Mouse (Mus musculus) midbrain, embryonic 16.5 days (tissue): ENCODE measurements around the gene Edaradd. TPM values are rescaled to one million over a fixed set of nuclear protein-coding genes. Genes with fewer than 3 reads are reported as not detected.

ENCODE experiments used
- ATAC-seq: fragments of 200-750 bp; cut with Nextera tagmentation; 2 replicates; pipeline ENCODE4 v1.8.0; 2017; ENCODE audit warnings: moderate TSS enrichment
- H3K27ac ChIP-seq: fragments of 300-500 bp; sonication (generic); 2 replicates; pipeline ENCODE4 v1.5.1; 2014; ENCODE audit warnings: mild to moderate bottlenecking, low read length, mixed read lengths
- H3K27me3 ChIP-seq: fragments of 300-500 bp; sonication (generic); 2 replicates; pipeline ENCODE4 v1.6.1; 2014; ENCODE audit warnings: low read depth, low read length, mixed read lengths; ENCODE audit not compliant: control insufficient read depth, insufficient read depth
- H3K36me3 ChIP-seq: fragments of 300-500 bp; sonication (generic); 2 replicates; pipeline ENCODE4 v1.6.1; 2014; ENCODE audit warnings: mild to moderate bottlenecking, low read length, moderate library complexity, mixed read lengths; ENCODE audit not compliant: control insufficient read depth, insufficient read depth
- H3K4me1 ChIP-seq: fragments of 300-500 bp; sonication (generic); 2 replicates; pipeline ENCODE4 v1.6.1; 2014; ENCODE audit warnings: mild to moderate bottlenecking, low read length, mixed read lengths; ENCODE audit not compliant: control insufficient read depth, insufficient read depth
- H3K4me2 ChIP-seq: fragments of 300-500 bp; sonication (generic); 2 replicates; pipeline ENCODE4 v1.6.1; 2014; ENCODE audit warnings: mild to moderate bottlenecking, low read length, mixed read lengths
- H3K4me3 ChIP-seq: fragments of 300-500 bp; sonication (generic); 2 replicates; pipeline ENCODE4 v1.5.1; 2014; ENCODE audit warnings: low read depth, mild to moderate bottlenecking, low read length, moderate library complexity, mixed read lengths
- H3K9ac ChIP-seq: fragments of 300-500 bp; sonication (generic); 2 replicates; pipeline ENCODE4 v1.6.1; 2014; ENCODE audit warnings: low read depth, low read length, mixed read lengths
- H3K9me3 ChIP-seq: fragments of 300-500 bp; sonication (generic); replicated peaks from 2 replicates; pipeline ENCODE4 v1.6.1; 2014; ENCODE audit warnings: mild to moderate bottlenecking, low read length, mixed read lengths; ENCODE audit not compliant: control insufficient read depth, poor library complexity, severe bottlenecking
- WGBS: fragments of 180-500 bp; shearing (Covaris S2); extraction: QIAGEN DNeasy Blood & Tissue Kit; methylation state at CpG from one replicate; pipeline ENCODE4 v1.1.7; 2014; 5-methylcytosine and 5-hydroxymethylcytosine counted together
- polyA plus RNA-seq: library from polyadenylated mRNA; unstranded; fragments of >200 nt; fragmentation: Nextera tagmentation; extraction: Ambion mirVana; gene quantifications from 2 replicates; pipeline ENCODE4 v1.2.1, GENCODE M21; 2015

Gene Edaradd
- polyA plus RNA-seq, 1 experiment from 2014 or later, result 1.9 TPM

- 88% methylated on average over 3 of the region's 3 CpGs for whole genome bisulfite sequencing
- no peak overlapping the region for H3K27ac ChIP-seq
- no peak overlapping the region for H3K4me3 ChIP-seq
- H3K36me3 ChIP-seq, result no peaks in the 10 kb centered on the region
- no peaks in the 10 kb centered on the region for H3K27me3 ChIP-seq
- H3K9me3 ChIP-seq, result no peaks in the 10 kb centered on the region
- no peak overlapping the region for H3K9ac ChIP-seq
- H3K4me2 ChIP-seq, result no peak overlapping the region
- no peak for ATAC-seq
- H3K4me1 ChIP-seq, result no peaks in the 10 kb centered on the region
These were observed 14.4 kb upstream of the Edaradd start for GRCm38 (mm10) chr13:12534628-12535027.

- Histone ChIP-seq H3K9ac (no peak overlapping the region), H3K4me3 (no peak overlapping the region), H3K27me3 (peaks cover 2% of the 10 kb centered on the region; the same call in 1 of the 2 replicates), H3K36me3 (no peaks in the 10 kb centered on the region), H3K27ac (no peak overlapping the region), H3K4me1 (no peaks in the 10 kb centered on the region), H3K4me2 (no peak overlapping the region), H3K9me3 (no peaks in the 10 kb centered on the region)
- WGBS, result 96% methylated on average over 4 of the region's 4 CpGs
- no peak for ATAC-seq
These were observed 5.4 kb upstream of the Edaradd start for GRCm38 (mm10) chr13:12525678-12526077.

GRCm38 (mm10) chr13:12522346-12522745 lies 2.1 kb upstream of the Edaradd start:
- ATAC-seq, result no peak
- peaks cover 7% of the 10 kb centered on the region for H3K27me3 ChIP-seq
- H3K4me1 ChIP-seq, result no peaks in the 10 kb centered on the region; the same call in 1 of the 2 replicates
- no peak overlapping the region for H3K4me2 ChIP-seq
- H3K9me3 ChIP-seq, result no peaks in the 10 kb centered on the region
- no peak overlapping the region for H3K4me3 ChIP-seq
- H3K36me3 ChIP-seq, result no peaks in the 10 kb centered on the region
- H3K27ac ChIP-seq, result no peak overlapping the region
- no peak overlapping the region for H3K9ac ChIP-seq

GRCm38 (mm10) chr13:12519371-12519770 lies 867 bp downstream of the Edaradd start:
- H3K27ac ChIP-seq, result no peak overlapping the region
- peak; percentile 76 for ATAC-seq
- peak overlapping the region; percentile 55 for H3K9ac ChIP-seq
- peak overlapping the region; percentile 99 for H3K4me2 ChIP-seq
- H3K27me3 ChIP-seq, result peaks cover 7% of the 10 kb centered on the region
- WGBS, result 4% methylated on average over 18 of the region's 18 CpGs
- H3K36me3 ChIP-seq, result no peaks in the 10 kb centered on the region
- no peaks in the 10 kb centered on the region for H3K9me3 ChIP-seq
- no peaks in the 10 kb centered on the region; the same call in 1 of the 2 replicates for H3K4me1 ChIP-seq
- peak overlapping the region; percentile 61 for H3K4me3 ChIP-seq

DNA sequence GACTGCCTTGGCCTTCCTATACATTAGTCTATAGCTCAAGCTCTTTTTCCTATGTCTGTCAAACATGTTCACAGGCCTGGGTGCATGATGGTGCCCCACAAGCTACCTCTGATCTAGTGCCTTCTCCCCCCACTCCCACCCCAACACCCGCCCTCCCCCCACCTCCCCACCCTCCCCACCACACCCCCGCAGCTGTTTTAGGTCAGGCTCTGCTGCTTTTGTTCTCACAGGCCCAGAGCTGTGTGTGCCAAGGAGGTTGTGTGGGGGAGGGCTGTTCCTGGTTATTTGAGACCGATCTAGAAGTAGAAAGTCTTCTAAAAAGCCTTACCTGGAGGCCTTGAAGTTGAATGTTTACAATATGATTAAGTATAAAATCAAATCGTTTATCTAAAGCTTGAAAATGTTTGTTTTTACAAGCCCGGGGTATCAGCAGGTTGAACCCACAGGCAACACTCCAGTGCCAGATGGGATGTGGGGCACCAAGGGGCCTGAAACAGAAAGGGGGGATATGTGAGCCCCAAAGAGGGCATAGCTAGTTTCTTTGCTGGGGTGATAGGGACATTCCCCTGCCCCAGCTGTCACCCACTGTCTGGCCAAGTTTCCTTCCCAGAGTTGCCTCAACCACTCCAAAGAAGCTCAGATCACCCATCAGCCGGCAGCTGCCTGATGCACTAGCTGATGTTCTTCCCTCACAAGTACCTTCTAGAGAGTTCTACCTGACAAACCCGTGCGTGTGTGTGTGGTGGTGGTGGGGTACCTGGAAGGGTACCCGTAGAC lies 8.9 kb downstream of the Edaradd start:
- 75% methylated on average over 9 of the region's 9 CpGs for WGBS

GRCm38 (mm10) chr13:12510032-12510431 lies 10.2 kb downstream of the Edaradd start:
- no peak overlapping the region for H3K27ac ChIP-seq
- no peaks in the 10 kb centered on the region for H3K4me1 ChIP-seq
- no peak overlapping the region for H3K9ac ChIP-seq
- ATAC-seq, result no peak
- no peak overlapping the region for H3K4me2 ChIP-seq
- no peaks in the 10 kb centered on the region for H3K9me3 ChIP-seq
- no peaks in the 10 kb centered on the region for H3K36me3 ChIP-seq
- H3K4me3 ChIP-seq, result no peak overlapping the region
- no peaks in the 10 kb centered on the region for H3K27me3 ChIP-seq
- WGBS, result 90% methylated on average over 6 of the region's 6 CpGs

More for the DNA sequence above, 8.9 kb downstream of the Edaradd start:
- no peaks in the 10 kb centered on the region for H3K9me3 ChIP-seq
- H3K4me3 ChIP-seq, result no peak overlapping the region
- no peaks in the 10 kb centered on the region for H3K36me3 ChIP-seq
- no peak for ATAC-seq
- H3K4me2 ChIP-seq, result no peak overlapping the region
- no peaks in the 10 kb centered on the region for H3K4me1 ChIP-seq
- H3K27ac ChIP-seq, result no peak overlapping the region
- no peaks in the 10 kb centered on the region for H3K27me3 ChIP-seq
- H3K9ac ChIP-seq, result no peak overlapping the region

DNA sequence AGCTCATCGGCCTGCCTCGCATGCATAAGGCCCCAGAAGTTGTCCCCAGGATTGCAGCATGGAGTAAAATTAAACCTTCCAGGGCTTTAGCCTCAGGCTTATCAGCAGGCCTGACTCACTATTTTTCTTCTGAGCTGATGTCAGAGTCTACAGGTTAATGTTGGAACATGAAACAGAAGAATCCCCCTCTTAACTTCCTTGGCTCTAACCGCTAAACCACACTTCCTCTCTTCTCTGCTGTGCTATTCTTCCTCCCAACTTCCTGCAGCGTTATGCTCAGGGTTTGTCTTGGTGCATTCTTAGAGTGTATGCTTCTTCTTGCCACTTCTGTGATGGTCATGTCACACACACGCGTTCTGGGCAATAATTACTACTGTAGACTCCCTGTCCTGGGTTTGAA lies 12.8 kb downstream of the Edaradd start:
- Histone ChIP-seq H3K4me3 (no peak overlapping the region), H3K27ac (no peak overlapping the region), H3K36me3 (no peaks in the 10 kb centered on the region), H3K9me3 (no peaks in the 10 kb centered on the region), H3K4me2 (no peak overlapping the region), H3K27me3 (no peaks in the 10 kb centered on the region), H3K9ac (no peak overlapping the region), H3K4me1 (peaks cover 3% of the 10 kb centered on the region; the same call in 1 of the 2 replicates)
- WGBS, result 89% methylated on average over 6 of the region's 6 CpGs
- no peak for ATAC-seq

GRCm38 (mm10) chr13:12505359-12505758 lies 14.9 kb downstream of the Edaradd start:
- Histone ChIP-seq H3K9me3 (no peaks in the 10 kb centered on the region), H3K4me2 (no peak overlapping the region), H3K27ac (no peak overlapping the region), H3K27me3 (no peaks in the 10 kb centered on the region), H3K4me1 (peaks cover 3% of the 10 kb centered on the region; the same call in 1 of the 2 replicates), H3K9ac (no peak overlapping the region), H3K4me3 (no peak overlapping the region), H3K36me3 (no peaks in the 10 kb centered on the region)
- 70% methylated on average over 3 of the region's 3 CpGs for WGBS
- no peak for ATAC-seq

- H3K4me1 ChIP-seq, result peaks cover 3% of the 10 kb centered on the region; the same call in 1 of the 2 replicates
- H3K27ac ChIP-seq, result no peak overlapping the region; the same call in 1 of the 2 replicates
- no peaks in the 10 kb centered on the region for H3K9me3 ChIP-seq
- ATAC-seq, result peak; percentile 34; the same call in 1 of the 2 replicates
- no peaks in the 10 kb centered on the region for H3K36me3 ChIP-seq
- no peak overlapping the region for H3K9ac ChIP-seq
- H3K4me3 ChIP-seq, result no peak overlapping the region
- H3K27me3 ChIP-seq, result no peaks in the 10 kb centered on the region
- H3K4me2 ChIP-seq, result no peak overlapping the region
- WGBS, result 20% methylated on average over 11 of the region's 11 CpGs
These were observed 16.9 kb downstream of the Edaradd start for GRCm38 (mm10) chr13:12503238-12503751.
